Mouse (Mus musculus) 416B (cell line): ENCODE data around the gene Ttll11.

Source experiments
- DNase-seq: peaks from one replicate; pipeline ENCODE4 v3.0.0; 2011; ENCODE audit warnings: low read depth

The Ttll11 gene

DNA sequence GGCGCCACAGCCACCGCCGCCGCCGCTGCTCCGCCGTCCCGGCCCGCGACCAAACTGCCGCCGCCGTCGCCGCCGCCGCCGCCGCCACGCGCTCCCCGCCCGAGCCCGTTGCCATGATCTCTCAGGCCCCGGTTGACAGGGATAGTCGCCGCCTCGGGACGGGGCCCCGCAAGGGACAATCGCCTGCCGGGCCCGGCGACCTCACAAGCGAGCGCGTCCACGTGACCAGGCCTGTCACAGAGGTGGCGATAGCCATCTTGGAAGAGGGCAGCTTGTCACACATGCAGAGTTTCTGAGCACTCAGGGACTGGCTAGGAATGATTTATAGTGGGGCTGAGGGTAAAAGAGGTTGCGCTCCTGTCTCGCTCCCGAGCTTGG is at the start of gene Ttll11:
TSS of gene Ttll11 (minus strand) at position 270 of the 378 bp plus-strand sequence.
- peak; percentile 93 for DNase-seq

DNA sequence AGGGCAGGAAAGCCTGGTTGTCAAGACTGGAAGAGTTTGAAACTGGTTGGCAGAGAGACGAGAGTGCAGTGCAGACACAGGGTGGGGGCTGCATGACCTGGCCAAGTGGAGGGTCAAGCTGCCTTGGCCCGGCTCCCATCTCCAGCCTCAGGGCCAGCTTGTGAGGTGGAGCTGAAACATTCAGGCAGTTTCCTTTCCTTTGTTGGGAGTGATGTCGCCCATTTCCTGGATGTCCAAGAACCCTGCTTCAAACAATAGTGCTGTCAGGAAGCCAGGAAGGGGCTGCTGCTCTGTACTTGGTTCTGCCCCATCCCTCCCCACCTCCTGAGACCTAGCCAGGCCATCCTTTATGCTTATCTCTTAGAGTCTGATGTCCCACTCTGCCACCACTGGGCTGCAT is 43.6 kb upstream of the Ttll11 start:
- no peak for DNase-seq

DNA sequence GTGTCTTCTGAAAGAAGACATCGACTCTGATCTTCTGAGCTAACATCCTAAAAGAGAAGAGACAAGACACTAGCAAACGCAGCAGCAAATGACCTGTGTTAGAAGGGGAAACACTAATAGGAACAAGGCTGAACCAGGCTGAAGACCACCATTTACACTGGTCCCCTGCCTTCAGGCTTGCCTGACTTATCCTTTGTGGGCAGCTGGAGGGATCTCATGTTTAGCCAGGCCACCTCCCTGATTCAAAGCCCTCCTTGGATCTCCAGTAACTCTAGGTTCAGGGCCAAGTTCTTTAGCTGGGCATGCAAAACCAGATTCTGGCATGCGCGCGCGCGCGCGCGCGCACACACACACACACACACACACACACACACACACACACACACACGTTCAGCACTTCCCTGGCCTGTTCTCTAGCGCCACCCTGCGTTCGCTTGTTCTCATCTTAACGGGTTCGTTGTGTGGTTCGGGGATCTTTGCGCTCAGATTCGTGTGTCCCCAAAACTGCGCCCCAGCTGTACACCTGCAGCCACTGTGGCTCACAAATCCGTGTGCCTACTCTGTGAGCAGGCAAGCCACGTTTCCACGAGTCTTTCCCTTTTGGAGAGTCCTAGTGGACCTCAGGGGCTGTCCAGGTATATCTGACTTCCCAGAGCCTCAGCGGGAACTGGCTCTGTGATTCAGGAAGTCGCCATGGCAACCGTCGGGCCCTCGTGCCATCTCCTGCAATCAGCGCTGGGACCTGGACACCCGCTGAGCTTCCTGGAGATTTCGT is 41.9 kb upstream of the Ttll11 start:
- peak; percentile 26 for DNase-seq

- DNase-seq, result no peak
Observed at GRCm38 (mm10) chr2:36013010-36013409, 33.3 kb upstream of the Ttll11 start.

- DNase-seq, result no peak
Observed at GRCm38 (mm10) chr2:36011331-36011825, 31.7 kb upstream of the Ttll11 start.

DNA sequence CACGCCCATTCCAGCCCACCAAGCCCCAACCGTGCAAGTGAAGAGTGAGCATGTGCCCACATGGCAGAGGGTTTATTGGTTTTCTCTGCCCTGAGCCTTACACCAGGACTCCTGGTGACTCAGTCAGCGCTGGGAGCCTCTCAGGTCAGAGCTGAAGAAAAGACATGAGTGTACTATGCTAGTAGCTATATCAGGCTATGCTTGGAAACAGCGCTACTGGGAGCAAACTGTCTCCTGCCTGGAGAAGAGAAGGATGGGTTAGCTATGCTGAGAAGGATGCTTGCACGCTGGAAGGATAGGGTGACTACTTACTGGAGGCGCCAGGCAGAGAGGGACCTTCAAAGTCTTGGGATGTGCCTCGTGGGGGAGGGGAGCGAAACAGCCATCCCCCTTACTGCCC is 30.9 kb upstream of the Ttll11 start:
- DNase-seq, result no peak

- DNase-seq, result peak; percentile 87
Observed at GRCm38 (mm10) chr2:36009386-36009785, 29.7 kb upstream of the Ttll11 start.

- peak; percentile 62 for DNase-seq
Observed at GRCm38 (mm10) chr2:36008071-36008470, 28.4 kb upstream of the Ttll11 start.

GRCm38 (mm10) chr2:36002188-36002587 is 22.5 kb upstream of the Ttll11 start:
- no peak for DNase-seq

- peak; percentile 40 for DNase-seq
Observed at GRCm38 (mm10) chr2:36000390-36000789, 20.7 kb upstream of the Ttll11 start.

DNA sequence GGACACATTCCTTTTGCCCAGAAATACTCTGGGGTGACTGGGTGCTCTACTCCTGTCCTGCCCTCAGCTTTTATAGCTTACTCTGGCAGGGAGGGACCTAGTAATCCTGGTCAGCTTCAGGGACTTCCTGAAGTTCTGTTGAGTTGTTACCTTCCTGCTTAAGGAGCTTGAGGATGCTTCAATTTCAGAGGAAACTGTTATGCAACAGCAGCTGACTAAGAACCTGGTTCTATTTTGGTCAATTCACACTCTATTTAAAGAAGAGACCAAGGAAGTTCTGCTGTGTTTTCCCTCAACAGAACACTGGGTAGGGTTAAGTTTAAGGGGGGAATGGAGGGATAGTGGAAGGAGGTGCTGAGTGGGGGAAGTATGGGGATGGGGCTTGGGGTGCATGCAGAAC is 19.5 kb upstream of the Ttll11 start:
- peak; percentile 53 for DNase-seq

GRCm38 (mm10) chr2:35998416-35998815 is 18.7 kb upstream of the Ttll11 start:
- no peak for DNase-seq

- DNase-seq, result peak; percentile 81
Observed at GRCm38 (mm10) chr2:35996753-35997152, 17.0 kb upstream of the Ttll11 start.

DNA sequence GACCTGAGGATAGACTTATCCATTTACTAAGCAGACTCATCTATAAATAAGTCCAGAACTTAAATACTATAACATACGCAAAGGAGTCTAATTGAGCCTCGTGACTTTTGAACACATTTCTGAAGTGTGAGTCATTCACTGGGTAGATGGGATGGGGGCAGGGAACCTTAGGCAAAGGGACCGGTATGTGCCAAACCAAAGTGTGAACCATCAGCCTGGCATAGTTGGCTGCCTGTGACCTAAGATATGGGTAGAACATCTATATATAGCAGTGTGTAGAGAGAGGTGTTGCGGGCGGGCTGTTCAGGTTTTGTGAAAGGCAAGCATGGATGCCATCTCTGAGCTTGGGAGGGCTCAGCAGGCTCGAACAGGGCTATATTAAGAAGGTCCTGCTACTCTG is 14.6 kb upstream of the Ttll11 start:
- DNase-seq, result peak; percentile 29

- no peak for DNase-seq
Observed at GRCm38 (mm10) chr2:35993481-35993880, 13.8 kb upstream of the Ttll11 start.

GRCm38 (mm10) chr2:35992259-35992658 is 12.5 kb upstream of the Ttll11 start:
- no peak for DNase-seq

DNA sequence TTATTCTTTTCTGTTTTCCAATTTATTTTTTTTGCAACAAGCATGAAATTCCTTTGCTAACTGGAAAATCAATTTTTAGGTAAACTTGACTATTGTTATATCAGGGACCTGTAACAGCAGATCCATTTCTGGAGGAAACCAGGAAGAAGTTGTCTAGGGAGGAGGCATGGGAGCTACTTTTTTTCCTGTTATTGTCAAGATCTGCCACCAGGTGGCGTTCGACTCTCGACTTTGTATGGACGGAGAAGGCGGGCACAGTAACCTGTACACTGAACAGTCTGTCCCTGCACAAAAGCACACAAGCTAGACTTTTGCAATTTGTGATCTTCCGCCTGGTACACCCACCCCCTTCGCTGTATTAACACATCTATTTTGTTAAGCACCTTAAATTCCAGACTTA is 4.2 kb upstream of the Ttll11 start:
- DNase-seq, result peak; percentile 82

DNA sequence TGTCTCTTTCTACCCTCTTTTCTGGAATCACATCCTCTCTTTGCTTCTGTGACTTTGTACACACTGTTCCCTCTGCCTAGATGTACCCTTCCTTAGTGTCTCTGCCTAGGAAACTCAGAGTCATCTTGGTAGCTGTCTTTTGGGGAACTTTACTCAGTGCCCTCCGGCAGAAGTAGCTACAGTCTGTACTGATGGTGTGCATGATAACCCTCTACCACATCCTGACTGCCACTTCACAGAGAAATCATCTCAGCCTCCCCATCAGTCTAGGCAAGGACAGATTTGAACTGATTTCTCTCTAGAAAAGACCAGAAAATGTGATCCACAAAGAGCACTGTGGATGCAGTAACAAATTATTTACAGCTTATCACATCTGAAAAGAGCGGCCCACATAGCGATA is 2.2 kb upstream of the Ttll11 start:
- DNase-seq, result peak; percentile 86

GRCm38 (mm10) chr2:35978941-35979643 is 621 bp downstream of the Ttll11 start:
- no peak for DNase-seq

- DNase-seq, result peak; percentile 86
Observed at GRCm38 (mm10) chr2:35978276-35978933, 1.3 kb downstream of the Ttll11 start.

DNA sequence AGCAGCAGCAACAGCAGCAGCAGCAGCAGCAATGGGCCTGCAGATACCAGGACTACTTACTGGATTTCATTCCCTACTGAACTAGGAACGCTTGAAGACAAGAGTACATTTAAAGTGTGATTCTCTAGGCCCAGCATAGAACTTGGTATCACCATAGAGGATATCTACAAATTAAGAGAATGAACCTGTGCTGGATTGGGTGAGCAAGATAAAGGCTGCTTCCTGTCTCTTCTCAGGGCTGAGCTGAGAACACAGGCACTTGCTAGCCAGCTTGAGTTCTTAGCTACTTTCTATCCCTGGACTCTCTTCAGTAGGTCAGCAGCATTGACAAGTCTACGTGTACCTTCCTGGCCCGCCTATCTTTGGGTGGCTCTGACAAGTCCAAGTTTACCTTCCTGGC is 2.0 kb downstream of the Ttll11 start:
- no peak for DNase-seq

- DNase-seq, result no peak
Observed at GRCm38 (mm10) chr2:35972259-35973001, 7.3 kb downstream of the Ttll11 start.
